Mouse (Mus musculus) brain, embryonic 14.5 days (tissue): ENCODE measurements at regions not wholly inside any gene's neighbourhood (a gene's known extent, or its start where the extent isn't known, plus 50 kb on each side); places are given as distances from the start of the nearest gene placed in this dataset.

Experiments
- CTCF ChIP-seq: fragments of 200-500 bp; IDR thresholded peaks from 2 replicates; pipeline ENCODE4 v1.5.1; 2012; ENCODE audit warnings: inconsistent platforms, mild to moderate bottlenecking, moderate library complexity, borderline replicate concordance; ENCODE audit not compliant: insufficient read depth, insufficient read length; ENCODE audit errors: extremely low read depth
- POLR2A ChIP-seq: fragments of 200-500 bp; IDR thresholded peaks from 2 replicates; pipeline ENCODE4 v1.6.1; 2012; ENCODE audit warnings: mild to moderate bottlenecking, inconsistent platforms, borderline replicate concordance; ENCODE audit not compliant: poor library complexity, insufficient read depth, insufficient read length, severe bottlenecking; ENCODE audit errors: extremely low read depth

DNA sequence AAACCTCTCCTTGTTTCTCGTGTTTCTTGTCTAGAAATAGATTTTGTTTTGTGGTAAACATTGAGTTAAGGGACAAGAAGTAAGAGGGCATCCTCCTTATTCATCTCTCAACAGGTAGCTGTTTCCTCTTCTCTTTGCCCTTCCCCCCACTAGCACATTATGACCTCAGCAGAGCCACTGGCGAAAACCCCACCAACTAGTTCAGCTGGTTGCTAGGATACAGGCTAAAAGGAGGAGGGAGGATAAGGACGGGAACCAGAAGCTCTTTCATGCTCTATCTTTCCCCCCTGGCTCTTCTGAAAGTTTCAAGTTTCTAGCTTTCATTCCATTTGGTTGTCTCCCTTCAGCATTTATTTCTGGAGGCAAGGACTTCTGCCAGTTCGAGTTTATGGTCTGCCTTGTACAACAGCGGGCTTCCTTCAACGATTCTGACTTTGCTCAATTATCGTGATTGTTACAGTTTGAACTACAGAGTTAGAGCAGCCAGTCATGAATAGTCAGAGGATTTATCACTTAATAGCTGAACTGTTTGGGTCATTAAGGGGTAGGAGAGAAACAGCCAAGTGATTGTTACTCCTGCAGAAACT, 78.8 kb upstream of the Acsl4 start:
- TF ChIP-seq CTCF (no peak), POLR2A (no peak)
